Mouse (Mus musculus) heart, postnatal 25 days (tissue): Measurements from ENCODE around the gene Phc3. TPM values are rescaled to one million over a fixed set of nuclear protein-coding genes. Genes with fewer than 3 reads are reported as not detected.
A peak's percentile ranks its signal among the peaks of the same experiment; 100 is the strongest.

Experiments
- DNase-seq: peaks from one replicate; pipeline ENCODE4 v3.0.0; 2022; ENCODE audit warnings: low spot score
- intact Hi-C: fragments of 180-260 bp; cut with DNase I; formaldehyde crosslinking; loops from one replicate; pipeline ENCODE4 v1.15.1; 2025
- total RNA-seq, 2 experiments: library from RNA; stranded (reverse); gene quantifications; 2 replicates each; pipeline ENCODE4 v1.2.3; 2021

The Phc3 gene
- total RNA-seq, 2 experiments from 2014 or later: 15.0 to 18.2 TPM

- intact Hi-C loops: no loop called here
- DNase-seq: no peak
Observed at GRCm38 (mm10) chr3:30982924-30983536, 13.8 kb upstream of the Phc3 start.

GRCm38 (mm10) chr3:30981616-30982380 lies 12.6 kb upstream of the Phc3 start:
- intact Hi-C loops: no loop called here
- no peak for DNase-seq

GRCm38 (mm10) chr3:30976991-30977603 lies 7.9 kb upstream of the Phc3 start:
- intact Hi-C loops: no loop called here
- DNase-seq: no peak

GRCm38 (mm10) chr3:30975102-30975754 lies 6.0 kb upstream of the Phc3 start:
- no peak for DNase-seq
- intact Hi-C loops: loop anchor here (1.0 to 2.0 kb wide), 2 partner anchors 279 to 382 kb away; no protein-coding TSS in a partner anchor

GRCm38 (mm10) chr3:30968531-30969092 lies 603 bp downstream of the Phc3 start:
- intact Hi-C loops: loop anchor here (5.0 kb wide), 3 partner anchors 56 to 176 kb away; partner anchors contain the start of genes Sec62 and Skil
- peak; percentile 9 for DNase-seq

- intact Hi-C loops: loop anchor here (5.0 kb wide), 3 partner anchors 53 to 173 kb away; partner anchors contain the start of genes Sec62 and Skil
- DNase-seq: no peak
Observed at GRCm38 (mm10) chr3:30965644-30966043, 3.6 kb downstream of the Phc3 start.

- DNase-seq: no peak
- intact Hi-C loops: loop anchor here (5.0 kb wide), 1 partner anchor 37 kb away; no protein-coding TSS in a partner anchor
Observed at GRCm38 (mm10) chr3:30964216-30964615, 5.0 kb downstream of the Phc3 start.

- intact Hi-C loops: loop anchor here (5.0 kb wide), 1 partner anchor 36 kb away; no protein-coding TSS in a partner anchor
- DNase-seq: no peak
Observed at GRCm38 (mm10) chr3:30963100-30963499, 6.1 kb downstream of the Phc3 start.

- no peak for DNase-seq
- intact Hi-C loops: loop anchor here (5.0 kb wide), 1 partner anchor 33 kb away; no protein-coding TSS in a partner anchor
Observed at GRCm38 (mm10) chr3:30959868-30960831, 9.1 kb downstream of the Phc3 start.

GRCm38 (mm10) chr3:30958709-30959108 lies 10.5 kb downstream of the Phc3 start:
- intact Hi-C loops: no loop called here
- DNase-seq: no peak

GRCm38 (mm10) chr3:30956327-30956726 lies 12.9 kb downstream of the Phc3 start:
- intact Hi-C loops: no loop called here
- no peak for DNase-seq

GRCm38 (mm10) chr3:30952273-30953070 lies 16.7 kb downstream of the Phc3 start:
- no peak for DNase-seq
- intact Hi-C loops: no loop called here

- intact Hi-C loops: no loop called here
- no peak for DNase-seq
Observed at GRCm38 (mm10) chr3:30951652-30952051, 17.6 kb downstream of the Phc3 start.

- DNase-seq: no peak
- intact Hi-C loops: no loop called here
Observed at GRCm38 (mm10) chr3:30934384-30934783, 34.8 kb downstream of the Phc3 start.

- intact Hi-C loops: loop anchor here (5.0 kb wide), 2 partner anchors 32 to 73 kb away; partner anchors contain the start of gene Gpr160
- no peak for DNase-seq
Observed at GRCm38 (mm10) chr3:30929828-30930227, 39.4 kb downstream of the Phc3 start.

- no peak for DNase-seq
- intact Hi-C loops: loop anchor here (5.0 kb wide), 2 partner anchors 35 to 70 kb away; partner anchors contain the start of gene Gpr160
Observed at GRCm38 (mm10) chr3:30927664-30928063, 41.6 kb downstream of the Phc3 start.

GRCm38 (mm10) chr3:30917160-30917559 lies 52.1 kb downstream of the Phc3 start:
- intact Hi-C loops: no loop called here
- DNase-seq: no peak

- intact Hi-C loops: no loop called here
- DNase-seq: no peak
Observed at GRCm38 (mm10) chr3:30904658-30905057, 64.6 kb downstream of the Phc3 start.
